Mouse (Mus musculus) cortical plate, adult 2 months (tissue): ENCODE results near the gene Srsf1. TPM values are rescaled to one million over a fixed set of nuclear protein-coding genes. Genes with fewer than 3 reads are reported as not detected.

Experiments used
- H3K27ac ChIP-seq: fragments of 200-500 bp; 2 replicates; pipeline ENCODE4 v1.5.1; 2012; ENCODE audit warnings: low read length, control low read depth, inconsistent platforms; ENCODE audit not compliant: insufficient read depth
- H3K4me1 ChIP-seq: fragments of 200-500 bp; 2 replicates; pipeline ENCODE4 v1.6.1; 2011; ENCODE audit warnings: low read length; ENCODE audit not compliant: control insufficient read depth, insufficient read depth
- H3K4me3 ChIP-seq: fragments of 200-500 bp; 2 replicates; pipeline ENCODE4 v1.5.1; 2011; ENCODE audit warnings: mild to moderate bottlenecking, low read length, control low read depth; ENCODE audit not compliant: insufficient read depth
- CTCF ChIP-seq: fragments of 200-500 bp; IDR thresholded peaks from 2 replicates; pipeline ENCODE4 v1.5.1; 2011; ENCODE audit warnings: mild to moderate bottlenecking, control low read depth, low read length; ENCODE audit not compliant: insufficient read depth; ENCODE audit errors: extremely low read depth
- POLR2A ChIP-seq: fragments of 200-500 bp; IDR thresholded peaks from 2 replicates; pipeline ENCODE4 v1.6.1; 2011; ENCODE audit warnings: mild to moderate bottlenecking, low read length, control low read depth; ENCODE audit not compliant: insufficient read depth; ENCODE audit errors: extremely low read depth
- polyA plus RNA-seq: library from polyadenylated mRNA; depleted of rRNA; stranded (reverse); fragments of >200 nt; gene quantifications from 2 replicates; pipeline ENCODE4 v1.2.3, GENCODE M21; 2012; rRNA removed

Srsf1 gene
- polyA plus RNA-seq: 229 and 247 TPM in 2 replicates

- Histone ChIP-seq H3K4me1 (peaks cover 4% of the 10 kb centered on the region), H3K4me3 (peak within 1 kb of the TSS; percentile 96), H3K27ac (peak within 1 kb of the TSS; percentile 98)
- no peak for TF ChIP-seq CTCF
- TF ChIP-seq POLR2A: peak; percentile 93
These were observed at the start of gene Srsf1 for GRCm38 (mm10) chr11:88046944-88047794. Gene Srsf1, plus strand, starts transcription at chr11:88047373.

- Histone ChIP-seq H3K27ac (no peak overlapping the region), H3K4me1 (no peaks in the 10 kb centered on the region), H3K4me3 (no peak overlapping the region)
- TF ChIP-seq POLR2A (no peak), CTCF (no peak)
These were observed 47.4 kb upstream of the Srsf1 start for GRCm38 (mm10) chr11:87999751-88000150.

GRCm38 (mm10) chr11:88002738-88003137 lies 44.4 kb upstream of the Srsf1 start:
- H3K4me1 ChIP-seq: no peaks in the 10 kb centered on the region
- TF ChIP-seq POLR2A: no peak
- no peak for TF ChIP-seq CTCF
- no peak overlapping the region for H3K27ac ChIP-seq
- H3K4me3 ChIP-seq: no peak overlapping the region

DNA sequence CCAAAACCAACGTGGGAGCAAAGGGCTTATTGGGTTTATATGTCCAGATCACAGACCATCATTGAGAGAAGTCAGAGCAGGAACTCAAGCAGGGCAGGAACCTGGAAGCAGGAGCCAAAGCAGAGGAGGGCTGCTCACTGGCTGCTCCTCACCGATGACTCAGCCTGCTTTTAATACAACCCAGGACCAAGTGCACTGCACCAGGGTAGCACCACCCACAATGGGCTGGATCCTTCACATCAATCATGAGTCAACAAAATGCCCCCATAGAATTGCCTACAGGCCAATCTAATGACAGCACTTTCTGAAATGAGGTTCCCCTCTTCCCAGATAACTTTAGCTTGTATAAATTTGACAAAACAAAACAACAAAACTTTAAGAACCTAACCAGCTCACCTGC lies 43.0 kb upstream of the Srsf1 start:
- no peaks in the 10 kb centered on the region for H3K4me1 ChIP-seq
- no peak overlapping the region for H3K4me3 ChIP-seq
- H3K27ac ChIP-seq: no peak overlapping the region
- no peak for TF ChIP-seq POLR2A
- TF ChIP-seq CTCF: no peak

- no peaks in the 10 kb centered on the region; the same call in 1 of the 2 replicates for H3K4me1 ChIP-seq
- no peak for TF ChIP-seq CTCF
- TF ChIP-seq POLR2A: no peak
These were observed 38.5 kb upstream of the Srsf1 start for GRCm38 (mm10) chr11:88008641-88009040.

GRCm38 (mm10) chr11:88009542-88010190 lies 37.5 kb upstream of the Srsf1 start:
- H3K4me1 ChIP-seq: no peaks in the 10 kb centered on the region; the same call in 1 of the 2 replicates
- TF ChIP-seq CTCF: no peak
- no peak for TF ChIP-seq POLR2A
- no peak overlapping the region for H3K27ac ChIP-seq
- no peak overlapping the region for H3K4me3 ChIP-seq

More at GRCm38 (mm10) chr11:88008641-88009040, 38.5 kb upstream of the Srsf1 start:
- Histone ChIP-seq H3K4me3 (no peak overlapping the region), H3K27ac (no peak overlapping the region)

- Histone ChIP-seq H3K4me3 (no peak overlapping the region), H3K27ac (no peak overlapping the region)
- TF ChIP-seq POLR2A: no peak
- TF ChIP-seq CTCF: no peak
These were observed 35.8 kb upstream of the Srsf1 start for GRCm38 (mm10) chr11:88011208-88011913.

GRCm38 (mm10) chr11:88011914-88012419 lies 35.2 kb upstream of the Srsf1 start:
- Histone ChIP-seq H3K4me3 (no peak overlapping the region), H3K27ac (no peak overlapping the region), H3K4me1 (no peaks in the 10 kb centered on the region; the same call in 1 of the 2 replicates)
- TF ChIP-seq CTCF (no peak), POLR2A (no peak)

More at GRCm38 (mm10) chr11:88011208-88011913, 35.8 kb upstream of the Srsf1 start:
- H3K4me1 ChIP-seq: no peaks in the 10 kb centered on the region; the same call in 1 of the 2 replicates

GRCm38 (mm10) chr11:88012621-88013244 lies 34.4 kb upstream of the Srsf1 start:
- Histone ChIP-seq H3K4me3 (no peak overlapping the region), H3K4me1 (no peaks in the 10 kb centered on the region; the same call in 1 of the 2 replicates), H3K27ac (no peak overlapping the region)
- TF ChIP-seq CTCF: no peak
- no peak for TF ChIP-seq POLR2A
